8 mouse cellular contexts compared by ENCODE assay signal in the genomic region with DNA sequence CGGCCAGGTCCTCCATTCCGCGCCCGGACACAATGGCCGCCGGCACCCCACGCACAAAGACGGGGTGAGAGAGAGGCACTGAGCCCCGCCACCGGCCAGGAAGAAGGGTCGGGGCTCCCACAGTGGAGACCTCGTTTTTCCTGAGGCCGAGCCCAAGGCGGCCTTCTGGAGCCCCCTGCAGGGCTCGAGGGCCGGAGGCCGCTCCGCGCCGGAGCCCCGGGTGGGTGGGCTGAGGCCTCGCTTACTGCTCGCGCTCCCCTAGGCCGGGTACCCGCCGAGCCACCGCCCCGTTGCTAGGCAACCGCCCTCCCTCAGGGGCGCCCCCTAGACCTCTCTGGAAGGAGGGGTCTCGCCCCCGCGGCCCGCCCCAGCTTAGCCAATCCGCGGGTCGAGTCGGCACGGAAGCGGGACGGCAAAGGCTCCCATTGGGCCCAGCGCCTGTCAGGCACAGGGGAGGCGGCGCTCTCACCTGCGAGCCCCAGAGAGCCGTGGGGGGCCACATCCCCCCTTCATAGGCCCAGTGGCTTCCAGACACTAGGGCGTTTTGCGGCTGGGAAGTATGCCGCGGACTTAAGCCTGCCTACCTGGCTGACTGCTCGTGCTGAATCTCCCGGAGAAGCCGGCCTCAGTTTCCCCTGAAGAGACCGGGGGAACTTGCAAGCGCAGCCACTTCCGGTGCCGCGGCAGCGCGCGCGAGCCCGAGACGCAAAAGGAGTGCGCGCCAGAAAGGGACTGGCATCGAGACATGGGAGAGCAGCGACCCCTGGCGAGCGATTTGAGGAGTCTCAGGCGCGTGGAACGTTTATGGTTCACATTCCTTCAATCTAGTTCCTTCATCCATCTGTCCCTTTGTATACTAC. TPM values are rescaled to one million over a fixed set of nuclear protein-coding genes. Genes with fewer than 3 reads are reported as not detected.
A peak's percentile ranks its signal among the peaks of the same experiment; 100 is the strongest.
DNase-seq lines count a peak whose midpoint lies in the region; ATAC-seq and TF ChIP-seq lines count a peak whose summit lies in the region.

A gene (minus strand): TSS at position 710 of the 860 bp plus-strand sequence.

- H3K4me2 ChIP-seq in heart, embryonic 12.5 days = peak within 1 kb of the TSS; percentile 75
- peak within 1 kb of the TSS; percentile 75 for H3K4me2 ChIP-seq in kidney, postnatal 0 days (ENCODE audit: low read length)
- peak within 1 kb of the TSS; percentile 90 for H3K4me2 ChIP-seq in liver, embryonic 11.5 days
- H3K4me2 ChIP-seq in stomach, embryonic 14.5 days (replicated peaks; ENCODE audit: low read depth, low read length) = peak within 1 kb of the TSS; percentile 74

- ATAC-seq in heart, embryonic 12.5 days (ENCODE audit: insufficient number of reproducible peaks, low FRiP score) = peak; percentile 94
- ATAC-seq in kidney, postnatal 0 days (replicated peaks; ENCODE audit: low FRiP score, low read depth) = peak; percentile 91
- ATAC-seq in liver, embryonic 11.5 days (replicated peaks; ENCODE audit: low FRiP score) = peak; percentile 96
- peak; percentile 96 for ATAC-seq in stomach, embryonic 14.5 days (ENCODE audit: insufficient number of reproducible peaks, insufficient read depth, low FRiP score, low read depth)

- peak within 1 kb of the TSS; percentile 82 for H3ac ChIP-seq in C2C12 (ENCODE audit: control insufficient read depth, insufficient read length, low read depth)

- H3K4me3 ChIP-seq in C2C12 (ENCODE audit: insufficient read depth, poor library complexity, severe bottlenecking) = peak within 1 kb of the TSS; percentile 74
- H3K4me3 ChIP-seq in erythroblast, embryonic 14.5 days (replicated peaks) = peak within 1 kb of the TSS; percentile 90
- H3K4me3 ChIP-seq in heart, embryonic 12.5 days = peak within 1 kb of the TSS; percentile 62
- H3K4me3 ChIP-seq in kidney, postnatal 0 days (replicated peaks; ENCODE audit: low read depth, low read length) = peak within 1 kb of the TSS; percentile 57
- H3K4me3 ChIP-seq in liver, embryonic 11.5 days (ENCODE audit: low read depth, low read length) = peak within 1 kb of the TSS; percentile 80
- H3K4me3 ChIP-seq in stomach, embryonic 14.5 days (ENCODE audit: low read depth, low read length) = peak within 1 kb of the TSS; percentile 71

- peaks cover 65% of the 10 kb centered on the region for H3K4me1 ChIP-seq in erythroblast, embryonic 14.5 days (ENCODE audit: control insufficient read depth)
- peaks cover 37% of the 10 kb centered on the region for H3K4me1 ChIP-seq in heart, embryonic 12.5 days (replicated peaks)
- H3K4me1 ChIP-seq in kidney, postnatal 0 days (replicated peaks; ENCODE audit: insufficient read depth, low read length) = peaks cover 19% of the 10 kb centered on the region
- peaks cover 33% of the 10 kb centered on the region for H3K4me1 ChIP-seq in liver, embryonic 11.5 days (replicated peaks; ENCODE audit: control insufficient read depth, insufficient read depth, low read length)
- peaks cover 33% of the 10 kb centered on the region for H3K4me1 ChIP-seq in stomach, embryonic 14.5 days (ENCODE audit: control insufficient read depth, insufficient read depth, low read length)

- peak; percentile 81 for TF ChIP-seq POLR2A in brain, embryonic 14.5 days (IDR thresholded peaks at IDR 0.05; ENCODE audit: borderline replicate concordance, extremely low read depth, insufficient read depth, insufficient read length, poor library complexity, severe bottlenecking)

- whole genome bisulfite sequencing in heart, embryonic 12.5 days = under 1% methylated on average over 73 of the region's 74 CpGs
- WGBS in kidney, postnatal 0 days = under 1% methylated on average over 73 of the region's 74 CpGs
- WGBS in liver, embryonic 11.5 days = under 1% methylated on average over 72 of the region's 74 CpGs
- under 1% methylated on average over 74 of the region's 74 CpGs for WGBS in stomach, embryonic 14.5 days

- TF ChIP-seq CTCF in C2C12 (IDR thresholded peaks at IDR 0.05; ENCODE audit: control insufficient read depth, insufficient read depth, insufficient read length) = peak; percentile 94
- TF ChIP-seq CTCF in brain, embryonic 14.5 days (IDR thresholded peaks at IDR 0.05; ENCODE audit: borderline replicate concordance, extremely low read depth, insufficient read depth, insufficient read length) = peak; percentile 99
- TF ChIP-seq CTCF in kidney, postnatal 0 days (IDR thresholded peaks at IDR 0.05; ENCODE audit: low read depth) = peak; percentile 98

- H3K79me3 ChIP-seq in C2C12 (ENCODE audit: low read depth) = peaks cover 40% of the 10 kb centered on the region

- H3K27me3 ChIP-seq in C2C12 (ENCODE audit: control insufficient read depth, insufficient read depth, insufficient read length) = no peaks in the 10 kb centered on the region
- no peaks in the 10 kb centered on the region for H3K27me3 ChIP-seq in erythroblast, embryonic 14.5 days (ENCODE audit: control insufficient read depth)
- H3K27me3 ChIP-seq in heart, embryonic 12.5 days (replicated peaks) = no peaks in the 10 kb centered on the region
- no peaks in the 10 kb centered on the region for H3K27me3 ChIP-seq in kidney, postnatal 0 days (ENCODE audit: insufficient read depth, low read length)
- H3K27me3 ChIP-seq in liver, embryonic 11.5 days (replicated peaks; ENCODE audit: control insufficient read depth, insufficient read depth, low read length) = no peaks in the 10 kb centered on the region
- no peaks in the 10 kb centered on the region for H3K27me3 ChIP-seq in stomach, embryonic 14.5 days (ENCODE audit: control insufficient read depth, insufficient read depth, low read length)

- no peaks in the 10 kb centered on the region for H3K9me3 ChIP-seq in erythroblast, embryonic 14.5 days (ENCODE audit: control insufficient read depth, low read length)
- no peaks in the 10 kb centered on the region for H3K9me3 ChIP-seq in heart, embryonic 12.5 days (replicated peaks)
- no peaks in the 10 kb centered on the region for H3K9me3 ChIP-seq in kidney, postnatal 0 days (replicated peaks; ENCODE audit: low read length)
- H3K9me3 ChIP-seq in liver, embryonic 11.5 days (ENCODE audit: control insufficient read depth, low read length) = no peaks in the 10 kb centered on the region
- H3K9me3 ChIP-seq in stomach, embryonic 14.5 days (ENCODE audit: control insufficient read depth, low read depth, low read length) = no peaks in the 10 kb centered on the region

- H3K36me3 ChIP-seq in C2C12 (ENCODE audit: control insufficient read depth, insufficient read depth) = peaks cover 21% of the 10 kb centered on the region
- peaks cover 37% of the 10 kb centered on the region for H3K36me3 ChIP-seq in erythroblast, embryonic 14.5 days (ENCODE audit: control insufficient read depth)
- peaks cover 11% of the 10 kb centered on the region; the same call in 1 of the 2 replicates for H3K36me3 ChIP-seq in heart, embryonic 12.5 days
- no peaks in the 10 kb centered on the region; the same call in 1 of the 2 replicates for H3K36me3 ChIP-seq in kidney, postnatal 0 days (ENCODE audit: insufficient read depth, low read length)
- H3K36me3 ChIP-seq in liver, embryonic 11.5 days (ENCODE audit: control insufficient read depth, insufficient read depth, low read length) = peaks cover 5% of the 10 kb centered on the region; the same call in 1 of the 2 replicates
- H3K36me3 ChIP-seq in stomach, embryonic 14.5 days (ENCODE audit: control insufficient read depth, insufficient read depth, low read length) = no peaks in the 10 kb centered on the region; the same call in 1 of the 2 replicates

- peak within 1 kb of the TSS; percentile 98 for H3K27ac ChIP-seq in heart, embryonic 12.5 days (ENCODE audit: poor library complexity, severe bottlenecking)
- peak within 1 kb of the TSS; percentile 99 for H3K27ac ChIP-seq in kidney, postnatal 0 days
- H3K27ac ChIP-seq in liver, embryonic 11.5 days (ENCODE audit: low read depth, low read length) = peak within 1 kb of the TSS; percentile 95
- peak within 1 kb of the TSS; percentile 99 for H3K27ac ChIP-seq in stomach, embryonic 14.5 days (ENCODE audit: low read length)

- H3K9ac ChIP-seq in heart, embryonic 12.5 days = peak within 1 kb of the TSS; percentile 91
- peak within 1 kb of the TSS; percentile 91 for H3K9ac ChIP-seq in kidney, postnatal 0 days (ENCODE audit: low read depth, low read length)
- peak within 1 kb of the TSS; percentile 87 for H3K9ac ChIP-seq in liver, embryonic 11.5 days (ENCODE audit: low read depth, low read length)
- peak within 1 kb of the TSS; percentile 87 for H3K9ac ChIP-seq in stomach, embryonic 14.5 days (replicated peaks; ENCODE audit: low read depth, low read length)

- H3K79me2 ChIP-seq in C2C12 (ENCODE audit: control insufficient read depth, insufficient read depth) = peaks cover 42% of the 10 kb centered on the region

- peak; percentile 99 for DNase-seq in brain, embryonic 14.5 days (ENCODE audit: low read depth)
- DNase-seq in kidney, postnatal 0 days (ENCODE audit: low spot score) = peak; percentile 98
- peak; percentile 99 for DNase-seq in liver, embryonic 11.5 days (ENCODE audit: low spot score)
- peak; percentile 99 for DNase-seq in naive thymus-derived CD4-positive, alpha-beta T cell, adult 2 months (ENCODE audit: low read depth)

TF ChIP-seq in C2C12, 6 proteins besides CTCF, POLR2A, EP300 and RAD21:
- no peak for TF ChIP-seq MYOD1 (IDR thresholded peaks at IDR 0.05; ENCODE audit: control insufficient read depth, insufficient read length, low read depth)
- no peak for TF ChIP-seq FOSL1 (IDR thresholded peaks at IDR 0.05; ENCODE audit: insufficient read depth, low read length, poor library complexity, severe bottlenecking)
- no peak for TF ChIP-seq MAX (IDR thresholded peaks at IDR 0.05)
- TF ChIP-seq CEBPB (IDR thresholded peaks at IDR 0.05; ENCODE audit: low read depth) = no peak
- no peak for TF ChIP-seq USF1 (IDR thresholded peaks at IDR 0.05; ENCODE audit: low read depth)
- no peak for TF ChIP-seq MYOG (IDR thresholded peaks at IDR 0.05; ENCODE audit: control insufficient read depth, extremely low read depth, insufficient read length)

RNA-seq across cellular contexts. Expression of the gene that starts here (rescaled TPM):
- polyA plus RNA-seq in C2C12 (2012; fragmentation: generic; extraction: Trizol) = 67.3 TPM
- polyA plus RNA-seq in brain, embryonic 14.5 days (2012; rRNA removed) = 116 and 129 TPM in 2 replicates
- polyA plus RNA-seq in erythroblast, embryonic 14.5 days (2012) = 212 and 213 TPM in 2 replicates
- 83.0 and 85.9 TPM in 2 replicates for polyA plus RNA-seq in heart, embryonic 12.5 days (2016; fragmentation: Nextera tagmentation; extraction: Ambion mirVana)
- 95.6 and 98.7 TPM in 2 replicates for polyA plus RNA-seq in kidney, postnatal 0 days (2015; fragmentation: Nextera tagmentation; extraction: Ambion mirVana)
- polyA plus RNA-seq in liver, embryonic 11.5 days (2014; fragmentation: Nextera tagmentation; extraction: Ambion mirVana) = 61.7 and 69.3 TPM in 2 replicates
- 79.4 and 82.4 TPM in 2 replicates for polyA plus RNA-seq in stomach, embryonic 14.5 days (2014; fragmentation: Nextera tagmentation; extraction: Ambion mirVana)

Comparison
In these comparisons a context has a peak if more than half of its experiments do, and no peak if none do; other contexts are left out.
1. Peak in every context shown above with its lines: DNase-seq, ATAC-seq, H3K4me3 ChIP-seq and H3K27ac ChIP-seq.